Comparison of ENCODE assay signal across 16 mouse cellular contexts in the genomic region with DNA sequence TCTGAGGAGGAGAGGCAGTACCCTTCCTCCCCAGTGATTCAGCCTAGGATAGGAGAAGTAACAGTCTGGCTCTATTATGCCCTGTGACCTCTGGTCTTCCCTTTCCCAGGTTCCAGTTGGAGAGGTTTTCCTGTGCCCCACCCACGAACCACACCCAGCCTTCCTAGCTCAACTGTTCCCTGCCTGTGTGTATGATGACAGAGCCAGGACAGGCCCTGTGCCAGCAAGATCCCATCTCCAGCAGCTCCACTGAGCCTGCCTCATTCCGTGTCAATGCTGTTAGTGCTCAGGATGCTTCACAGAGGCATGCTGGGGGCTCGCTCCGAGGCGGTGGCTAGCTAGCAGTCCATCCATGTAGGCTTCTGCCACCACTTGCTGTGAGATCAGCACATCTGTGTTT.
DNase-seq lines count a peak whose midpoint lies in the region; ATAC-seq lines count a peak whose summit lies in the region.
"Had no signal": no experiment of that assay in that cellular context is flagged by ENCODE, and none has a peak within 500 bp of the region (broad histone marks: within the 10 kb centered on the region; RNA-seq: fewer than 3 reads in every experiment).

No protein-coding gene starts in this region.

- no peaks in the 10 kb centered on the region for H3K36me3 ChIP-seq in heart, embryonic 13.5 days
- H3K36me3 ChIP-seq in hindbrain, embryonic 16.5 days (ENCODE audit: control insufficient read depth, insufficient read depth, low read length) = no peaks in the 10 kb centered on the region
- H3K36me3 ChIP-seq: G1E had no signal

- no peaks in the 10 kb centered on the region for H3K9me3 ChIP-seq in heart, embryonic 13.5 days
- H3K9me3 ChIP-seq in hindbrain, embryonic 16.5 days (ENCODE audit: control insufficient read depth, low read length) = no peaks in the 10 kb centered on the region

- 0 out of 2 replicates have a peak overlapping the region, but pooled peaks have one; percentile 15 for H3K27ac ChIP-seq in heart, embryonic 13.5 days (replicated peaks)
- 0 out of 2 replicates have a peak overlapping the region, but pooled peaks have one; percentile 21 for H3K27ac ChIP-seq in hindbrain, embryonic 16.5 days (ENCODE audit: low read depth, low read length)
- H3K27ac ChIP-seq: liver, embryonic 14.5 days; macrophage had no signal

- H3K4me2 ChIP-seq in heart, embryonic 13.5 days = no peak overlapping the region
- H3K4me2 ChIP-seq in hindbrain, embryonic 16.5 days (ENCODE audit: low read length) = no peak overlapping the region

- peaks cover 7% of the 10 kb centered on the region; the same call in 1 of the 2 replicates for H3K27me3 ChIP-seq in heart, embryonic 13.5 days (replicated peaks)
- no peaks in the 10 kb centered on the region for H3K27me3 ChIP-seq in hindbrain, embryonic 16.5 days (replicated peaks; ENCODE audit: control insufficient read depth, insufficient read depth, low read length)

- peak; percentile 10 for DNase-seq in adrenal gland, postnatal 14 days
- DNase-seq in adrenal gland, adult 2 months = no peak
- no peak for DNase-seq in heart, postnatal 4 days
- peak; percentile 34 for DNase-seq in cerebellum, adult 8-10 months
- no peak for DNase-seq in kidney, adult 9 months
- no peak for DNase-seq in left cerebral cortex, adult 18-20 months (ENCODE audit: low spot score in 2 of 2)
- DNase-seq: adrenal gland, postnatal 10 days; kidney, postnatal 10 days; right cerebral cortex, postnatal 4 days; thymus, adult 18-20 months had no signal

- H3K4me3 ChIP-seq in heart, embryonic 13.5 days = no peak overlapping the region
- H3K4me3 ChIP-seq in hindbrain, embryonic 16.5 days (ENCODE audit: low read length) = no peak overlapping the region

- no peak for ATAC-seq in heart, embryonic 13.5 days (ENCODE audit: extremely low read depth, insufficient number of reproducible peaks, low FRiP score, low TSS enrichment)
- ATAC-seq in hindbrain, embryonic 16.5 days = no peak
- ATAC-seq: forebrain, embryonic 16.5 days had no signal

- WGBS in heart, embryonic 13.5 days = 57% methylated on average over 5 of the region's 5 CpGs
- WGBS in hindbrain, embryonic 16.5 days = 69% methylated on average over 5 of the region's 5 CpGs

- H3K4me1 ChIP-seq in heart, embryonic 13.5 days = peaks cover 36% of the 10 kb centered on the region
- peaks cover 29% of the 10 kb centered on the region for H3K4me1 ChIP-seq in hindbrain, embryonic 16.5 days (ENCODE audit: control insufficient read depth, insufficient read depth, low read depth, low read length)

- H3K9ac ChIP-seq in heart, embryonic 13.5 days = 0 out of 2 replicates have a peak overlapping the region, but pooled peaks have one; percentile 14
- H3K9ac ChIP-seq in hindbrain, embryonic 16.5 days (ENCODE audit: low read depth, low read length) = peak overlapping the region; percentile 28; the same call in 1 of the 2 replicates
- H3K9ac ChIP-seq: liver, embryonic 14.5 days had no signal

Comparison
In these comparisons a context has a peak if more than half of its experiments do, and no peak if none do; other contexts are left out.
1. DNase-seq: peak in adrenal gland, postnatal 14 days (single experiment) and cerebellum, adult 8-10 months (single experiment); none in adrenal gland, adult 2 months (single experiment), heart, postnatal 4 days (single experiment), kidney, adult 9 months (single experiment) and left cerebral cortex, adult 18-20 months (0 of 2).